Mouse (Mus musculus) embryonic facial prominence, embryonic 14.5 days (tissue): ENCODE measurements at regions not wholly inside any gene's neighbourhood (a gene's known extent, or its start where the extent isn't known, plus 50 kb on each side); places are given as distances from the start of the nearest gene placed in this dataset.
"Not testable (repeated sequence)": the region's sequence is repeated elsewhere in the genome, so short reads cannot be mapped to it uniquely, and the experiment has no call there.

ENCODE experiments used
- ATAC-seq: fragments of 200-750 bp; cut with Nextera tagmentation; 2 replicates; pipeline ENCODE4 v1.8.0; 2017; ENCODE audit warnings: low read depth, moderate number of reproducible peaks, moderate TSS enrichment
- DNase-seq: peaks from one replicate; pipeline ENCODE4 v3.0.0-alpha.2; 2015; ENCODE audit warnings: low spot score
- H3K27ac ChIP-seq: fragments of 300-500 bp; sonication (generic); replicated peaks from 2 replicates; pipeline ENCODE4 v1.5.1; 2014; ENCODE audit warnings: low read depth, mild to moderate bottlenecking, low read length, moderate library complexity
- H3K27me3 ChIP-seq: fragments of 300-500 bp; sonication (generic); replicated peaks from 2 replicates; pipeline ENCODE4 v1.6.1; 2014; ENCODE audit warnings: low read length; ENCODE audit not compliant: control insufficient read depth, insufficient read depth
- H3K36me3 ChIP-seq: fragments of 300-500 bp; sonication (generic); 2 replicates; pipeline ENCODE4 v1.6.1; 2014; ENCODE audit warnings: low read length, mixed read lengths; ENCODE audit not compliant: control insufficient read depth, insufficient read depth
- H3K4me1 ChIP-seq: fragments of 300-500 bp; sonication (generic); 2 replicates; pipeline ENCODE4 v1.6.1; 2014; ENCODE audit warnings: antibody characterized with exemption, low read length; ENCODE audit not compliant: control insufficient read depth, insufficient read depth
- H3K4me2 ChIP-seq: fragments of 300-500 bp; sonication (generic); 2 replicates; pipeline ENCODE4 v1.6.1; 2014; ENCODE audit warnings: low read depth, mild to moderate bottlenecking, low read length, moderate library complexity, mixed read lengths
- H3K4me3 ChIP-seq: fragments of 300-500 bp; sonication (generic); 2 replicates; pipeline ENCODE4 v1.5.1; 2014; ENCODE audit warnings: low read depth, mild to moderate bottlenecking, low read length
- H3K9ac ChIP-seq: fragments of 300-500 bp; sonication (generic); 2 replicates; pipeline ENCODE4 v1.6.1; 2014; ENCODE audit warnings: low read depth, mild to moderate bottlenecking, low read length, moderate library complexity, mixed read lengths
- H3K9me3 ChIP-seq: fragments of 300-500 bp; sonication (generic); 2 replicates; pipeline ENCODE4 v1.6.1; 2016; ENCODE audit warnings: low read length; ENCODE audit not compliant: control insufficient read depth
- WGBS: fragments of 180-500 bp; shearing (Covaris S2); extraction: QIAGEN DNeasy Blood & Tissue Kit; methylation state at CpG from one replicate; pipeline ENCODE4 v1.1.7; 2014; 5-methylcytosine and 5-hydroxymethylcytosine counted together

DNA sequence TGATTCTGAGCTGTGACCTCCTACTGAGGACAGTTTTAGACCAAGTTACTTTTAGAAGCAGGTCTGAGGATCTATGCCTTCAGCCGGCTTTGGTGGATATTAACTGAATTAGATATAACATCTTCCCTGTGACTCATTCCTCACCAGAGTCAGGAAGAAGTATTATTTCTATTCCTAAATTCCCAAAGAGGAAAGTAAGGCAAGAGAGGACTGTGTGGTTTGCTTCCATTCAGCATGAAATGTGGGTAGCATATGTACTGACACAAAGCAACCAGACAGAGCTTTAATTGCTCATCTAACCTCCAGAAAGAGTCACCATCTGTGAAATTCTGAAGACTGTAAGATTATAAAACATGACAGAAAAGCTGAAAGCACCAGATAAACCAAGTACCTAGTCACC, 1198.3 kb downstream of the 9330182O14Rik start:
- Histone ChIP-seq H3K4me2 (no peak overlapping the region), H3K36me3 (no peaks in the 10 kb centered on the region), H3K27me3 (no peaks in the 10 kb centered on the region), H3K9ac (no peak overlapping the region), H3K4me1 (no peaks in the 10 kb centered on the region), H3K4me3 (no peak overlapping the region), H3K27ac (no peak overlapping the region), H3K9me3 (no peaks in the 10 kb centered on the region)
- WGBS = 71% methylated on average over 1 of the region's 1 CpGs
- DNase-seq = no peak
- no peak for ATAC-seq

DNA sequence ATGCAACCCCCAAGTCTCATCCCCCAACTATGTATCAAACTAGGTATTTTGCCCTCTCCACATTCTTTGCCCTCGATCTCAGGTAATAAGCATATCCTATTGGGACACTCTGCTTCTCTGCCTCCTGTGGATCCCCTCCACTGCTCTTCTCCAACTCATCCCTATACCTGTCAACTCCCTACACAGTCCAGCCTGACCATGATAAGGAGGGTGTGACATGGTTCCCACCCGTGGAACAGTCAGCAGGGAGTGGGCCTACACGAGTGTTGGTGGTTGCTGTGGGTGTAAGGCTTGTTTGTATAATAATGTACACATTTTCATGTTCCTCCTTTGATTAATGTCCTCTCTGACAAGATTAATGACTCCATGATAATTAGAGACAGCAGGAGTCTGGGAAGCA, 1199.0 kb downstream of the 9330182O14Rik start:
- H3K9ac ChIP-seq = no peak overlapping the region
- WGBS = 72% methylated on average over 3 of the region's 3 CpGs
- H3K4me2 ChIP-seq = no peak overlapping the region
- H3K4me1 ChIP-seq = no peaks in the 10 kb centered on the region
- H3K27me3 ChIP-seq = no peaks in the 10 kb centered on the region
- no peaks in the 10 kb centered on the region for H3K9me3 ChIP-seq
- ATAC-seq = no peak
- H3K4me3 ChIP-seq = no peak overlapping the region
- H3K36me3 ChIP-seq = no peaks in the 10 kb centered on the region
- no peak for DNase-seq
- no peak overlapping the region for H3K27ac ChIP-seq

DNA sequence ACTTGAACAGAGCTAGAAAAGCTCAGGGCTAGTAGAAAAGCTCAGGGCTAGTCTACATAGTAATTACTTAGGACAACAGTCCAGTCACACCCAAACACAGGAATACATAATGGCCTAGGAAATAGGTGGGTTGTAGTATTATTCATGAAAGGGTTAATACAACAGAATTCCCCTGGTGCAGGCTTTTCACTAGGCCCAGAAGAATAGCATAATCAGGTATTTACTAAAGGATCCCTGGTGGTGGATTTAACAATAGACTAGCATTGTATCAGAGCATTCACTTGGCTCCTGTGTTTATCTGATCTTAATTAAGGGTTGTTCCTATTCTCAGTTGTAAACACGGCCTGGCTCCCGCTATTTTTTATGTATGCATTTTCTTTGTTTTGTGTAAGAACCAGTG, 1206.5 kb downstream of the 9330182O14Rik start:
- not testable (repeated sequence) for H3K9me3 ChIP-seq, H3K27ac ChIP-seq, H3K4me3 ChIP-seq, H3K27me3 ChIP-seq, H3K4me2 ChIP-seq, H3K36me3 ChIP-seq, H3K4me1 ChIP-seq, H3K9ac ChIP-seq, DNase-seq, ATAC-seq
- WGBS = 95% methylated on average over 2 of the region's 2 CpGs

GRCm38 (mm10) chr15:41345554-41345953, 1211.4 kb downstream of the 9330182O14Rik start:
- no peak overlapping the region for H3K4me3 ChIP-seq
- H3K36me3 ChIP-seq = no peaks in the 10 kb centered on the region
- no peak overlapping the region for H3K4me2 ChIP-seq
- H3K4me1 ChIP-seq = no peaks in the 10 kb centered on the region
- H3K9me3 ChIP-seq = no peaks in the 10 kb centered on the region
- WGBS = 89% methylated on average over 2 of the region's 2 CpGs
- no peak overlapping the region for H3K9ac ChIP-seq
- no peaks in the 10 kb centered on the region for H3K27me3 ChIP-seq
- ATAC-seq (no peak), DNase-seq (no peak)
- H3K27ac ChIP-seq = no peak overlapping the region

DNA sequence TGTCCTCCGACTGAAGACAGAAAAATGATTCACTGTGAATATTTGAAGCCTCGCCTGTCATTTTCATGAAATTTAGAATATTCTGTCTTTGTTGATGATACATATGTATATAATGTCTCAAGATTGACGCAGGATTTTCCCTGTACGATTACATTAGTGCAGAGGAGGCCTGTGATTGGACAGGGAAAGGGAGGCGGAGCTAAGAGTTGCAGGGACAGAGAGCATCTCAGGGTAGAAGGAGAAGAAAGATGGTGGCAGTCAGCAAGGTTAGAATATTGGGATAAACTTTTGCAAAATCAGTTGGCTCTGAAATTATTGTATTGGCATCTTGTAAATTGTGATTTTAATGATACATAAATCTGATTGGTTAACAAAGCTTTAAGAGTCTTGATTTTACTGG, 1213.1 kb downstream of the 9330182O14Rik start:
- H3K9ac ChIP-seq = no peak overlapping the region
- WGBS = 89% methylated on average over 5 of the region's 5 CpGs

DNA sequence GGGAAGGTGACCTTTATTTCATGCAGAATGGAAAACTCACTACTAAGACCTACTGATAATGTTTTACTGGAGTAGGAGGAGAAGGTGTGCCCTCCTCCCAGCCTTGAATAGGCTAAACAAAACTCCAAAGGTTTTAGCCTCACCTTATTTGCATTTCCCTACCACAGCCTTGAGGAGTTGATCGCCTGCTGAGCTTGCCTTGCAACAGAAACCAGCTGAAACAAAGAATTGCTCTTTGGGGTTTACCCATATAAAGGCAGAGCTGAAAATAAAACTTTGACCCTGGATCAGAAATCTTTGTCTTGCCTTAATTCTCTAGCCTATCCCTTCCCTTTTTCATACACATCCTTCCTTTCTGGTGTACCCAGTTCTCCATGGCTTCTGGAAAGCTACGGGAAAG, 1218.0 kb downstream of the 9330182O14Rik start:
- Histone ChIP-seq H3K9ac (no peak overlapping the region), H3K4me2 (no peak overlapping the region), H3K27ac (no peak overlapping the region), H3K27me3 (no peaks in the 10 kb centered on the region), H3K4me1 (no peaks in the 10 kb centered on the region), H3K9me3 (no peaks in the 10 kb centered on the region), H3K36me3 (no peaks in the 10 kb centered on the region), H3K4me3 (no peak overlapping the region)
- DNase-seq (no peak), ATAC-seq (no peak)
- WGBS = 41% methylated on average over 1 of the region's 2 CpGs

More for the DNA sequence above, 1213.1 kb downstream of the 9330182O14Rik start:
- H3K27ac ChIP-seq = no peak overlapping the region
- H3K27me3 ChIP-seq = no peaks in the 10 kb centered on the region
- no peaks in the 10 kb centered on the region for H3K4me1 ChIP-seq
- no peak overlapping the region for H3K4me3 ChIP-seq
- no peaks in the 10 kb centered on the region for H3K36me3 ChIP-seq
- H3K4me2 ChIP-seq = no peak overlapping the region
- ATAC-seq (no peak), DNase-seq (no peak)
- no peaks in the 10 kb centered on the region for H3K9me3 ChIP-seq

DNA sequence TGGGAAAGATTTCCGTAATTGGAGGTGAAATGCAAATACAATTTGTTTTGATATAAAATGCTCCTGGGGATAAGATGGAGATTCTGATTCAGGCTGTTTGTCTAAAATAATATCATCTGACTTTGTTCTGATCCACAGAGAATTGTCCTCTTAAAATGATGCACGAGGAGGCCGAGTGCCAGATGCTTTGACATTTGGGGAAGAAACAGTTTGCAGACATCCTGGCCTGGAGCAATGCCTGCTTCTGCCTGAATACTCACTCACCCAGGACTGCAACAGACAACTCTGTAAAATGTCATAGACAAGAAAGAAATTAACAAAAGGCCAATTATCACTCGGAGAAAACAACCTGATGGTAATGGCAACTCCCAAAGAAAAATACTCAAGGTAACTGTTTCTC, 1225.1 kb downstream of the 9330182O14Rik start:
- H3K36me3 ChIP-seq = no peaks in the 10 kb centered on the region
- H3K4me2 ChIP-seq = no peak overlapping the region
- ATAC-seq (no peak), DNase-seq (no peak)
- WGBS = 71% methylated on average over 4 of the region's 4 CpGs
- H3K27me3 ChIP-seq = no peaks in the 10 kb centered on the region
- H3K27ac ChIP-seq = no peak overlapping the region
- no peak overlapping the region for H3K9ac ChIP-seq
- no peaks in the 10 kb centered on the region for H3K4me1 ChIP-seq
- no peak overlapping the region for H3K4me3 ChIP-seq
- no peaks in the 10 kb centered on the region for H3K9me3 ChIP-seq

- no peak overlapping the region for H3K27ac ChIP-seq
- ATAC-seq (no peak), DNase-seq (no peak)
- no peaks in the 10 kb centered on the region for H3K9me3 ChIP-seq
- 81% methylated on average over 1 of the region's 1 CpGs for WGBS
- no peak overlapping the region for H3K4me2 ChIP-seq
- H3K4me1 ChIP-seq = no peaks in the 10 kb centered on the region
- no peaks in the 10 kb centered on the region for H3K36me3 ChIP-seq
- no peaks in the 10 kb centered on the region for H3K27me3 ChIP-seq
- H3K9ac ChIP-seq = no peak overlapping the region
- no peak overlapping the region for H3K4me3 ChIP-seq
These were observed 1240.5 kb downstream of the 9330182O14Rik start for GRCm38 (mm10) chr15:41374669-41375068.

- Histone ChIP-seq H3K9ac (no peak overlapping the region), H3K27ac (no peak overlapping the region), H3K27me3 (no peaks in the 10 kb centered on the region), H3K4me1 (no peaks in the 10 kb centered on the region), H3K4me2 (no peak overlapping the region), H3K4me3 (no peak overlapping the region), H3K36me3 (no peaks in the 10 kb centered on the region), H3K9me3 (no peaks in the 10 kb centered on the region)
- DNase-seq (no peak), ATAC-seq (no peak)
- WGBS = 79% methylated on average over 4 of the region's 4 CpGs
These were observed 1241.7 kb downstream of the 9330182O14Rik start for GRCm38 (mm10) chr15:41375906-41376305.
